Mouse (Mus musculus) lung, postnatal 0 days (tissue): Measurements from ENCODE around the gene Zc3h8. TPM values are rescaled to one million over a fixed set of nuclear protein-coding genes. Genes with fewer than 3 reads are reported as not detected.

Experiments
- ATAC-seq: fragments of 200-750 bp; cut with Nextera tagmentation; 2 replicates; pipeline ENCODE4 v1.8.0; 2017; ENCODE audit warnings: moderate library complexity
- DNase-seq: peaks from one replicate; pipeline ENCODE4 v3.0.0-alpha.2; 2016; ENCODE audit warnings: low spot score
- H3K27ac ChIP-seq: fragments of 300-500 bp; sonication (generic); 2 replicates; pipeline ENCODE4 v1.5.1; 2014; ENCODE audit warnings: antibody characterized with exemption, mild to moderate bottlenecking, low read length, mixed read lengths
- H3K27me3 ChIP-seq: fragments of 300-500 bp; sonication (generic); replicated peaks from 2 replicates; pipeline ENCODE4 v1.6.1; 2014; ENCODE audit warnings: low read length, mixed read lengths; ENCODE audit not compliant: insufficient read depth
- H3K36me3 ChIP-seq: fragments of 300-500 bp; sonication (generic); 2 replicates; pipeline ENCODE4 v1.6.1; 2014; ENCODE audit warnings: low read length, mixed read lengths; ENCODE audit not compliant: insufficient read depth
- H3K4me1 ChIP-seq: fragments of 300-500 bp; sonication (generic); 2 replicates; pipeline ENCODE4 v1.6.1; 2014; ENCODE audit warnings: antibody characterized with exemption, low read depth, low read length, mixed read lengths; ENCODE audit not compliant: insufficient read depth
- H3K4me2 ChIP-seq: fragments of 300-500 bp; sonication (generic); replicated peaks from 2 replicates; pipeline ENCODE4 v1.6.1; 2014; ENCODE audit warnings: low read depth, mild to moderate bottlenecking, low read length, moderate library complexity, mixed read lengths
- H3K4me3 ChIP-seq: fragments of 300-500 bp; sonication (generic); 2 replicates; pipeline ENCODE4 v1.5.1; 2014; ENCODE audit warnings: low read depth, low read length
- H3K9ac ChIP-seq: fragments of 300-500 bp; sonication (generic); replicated peaks from 2 replicates; pipeline ENCODE4 v1.6.1; 2014; ENCODE audit warnings: low read depth, mild to moderate bottlenecking
- H3K9me3 ChIP-seq: fragments of 300-500 bp; sonication (generic); 2 replicates; pipeline ENCODE4 v1.6.1; 2016; ENCODE audit warnings: low read length, mixed read lengths
- CTCF ChIP-seq: IDR thresholded peaks from 2 replicates; pipeline ENCODE4 v1.5.1; 2016; ENCODE audit warnings: antibody characterized with exemption, mild to moderate bottlenecking
- EP300 ChIP-seq: IDR thresholded peaks from 2 replicates; pipeline ENCODE4 v1.6.1; 2016; ENCODE audit warnings: antibody characterized with exemption, mild to moderate bottlenecking, control low read depth
- WGBS: fragments of 180-500 bp; shearing (Covaris S2); extraction: QIAGEN DNeasy Blood & Tissue Kit; methylation state at CpG from one replicate; pipeline ENCODE4 v1.1.7; 2014; 5-methylcytosine and 5-hydroxymethylcytosine counted together
- polyA plus RNA-seq: library from polyadenylated mRNA; unstranded; fragments of >200 nt; fragmentation: Nextera tagmentation; extraction: Ambion mirVana; gene quantifications from 2 replicates; pipeline ENCODE4 v1.2.1, GENCODE M21; 2015

Gene Zc3h8
- 5.6 and 5.8 TPM in 2 replicates for polyA plus RNA-seq

DNA sequence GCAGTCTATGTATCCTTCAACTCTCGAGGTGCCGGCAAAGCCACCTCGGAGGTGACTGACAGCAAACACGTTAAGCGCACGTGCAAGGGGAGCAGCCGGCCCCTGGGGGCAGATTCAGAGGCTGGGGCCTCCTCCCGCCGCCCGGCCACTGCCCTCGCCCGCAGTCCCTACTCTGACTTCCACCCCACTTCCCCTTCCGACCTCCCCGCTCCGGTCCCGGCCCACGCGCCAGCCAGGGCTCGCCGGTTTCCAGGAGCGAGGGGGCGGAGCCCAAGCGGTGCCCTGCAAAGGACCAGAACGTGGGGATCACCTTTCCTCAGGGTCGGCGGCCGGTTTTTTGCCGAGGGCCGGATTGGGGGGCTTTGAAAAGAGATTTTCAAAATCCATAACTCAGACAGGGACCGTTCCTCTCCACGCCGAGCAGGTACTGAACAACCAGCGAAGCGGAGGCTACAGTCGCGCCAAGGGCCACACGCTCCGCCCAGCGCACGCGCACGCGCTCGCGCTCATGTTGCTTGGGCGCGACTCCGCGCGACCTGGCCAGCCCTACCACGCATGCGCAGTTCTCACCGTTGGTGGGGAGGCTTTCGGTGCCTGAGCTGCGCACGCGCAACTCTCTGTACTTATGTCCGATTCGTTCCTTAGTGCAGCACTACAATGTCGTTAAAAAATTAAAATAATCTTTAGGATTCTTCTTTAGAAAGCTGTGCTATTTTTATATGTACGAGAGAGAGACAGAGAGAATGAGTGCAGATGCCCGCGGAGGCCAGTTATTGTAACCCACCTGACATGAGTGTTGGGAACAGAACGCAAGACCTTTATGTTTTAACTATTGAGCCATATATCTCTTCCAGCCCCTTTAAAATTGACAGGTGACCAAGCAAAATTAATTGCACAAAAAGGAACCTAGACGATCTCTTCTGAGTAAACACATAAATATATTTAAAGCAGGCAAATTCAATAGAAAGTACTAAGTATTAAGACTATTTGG lies at the start of gene Zc3h8:
Gene Zc3h8, minus strand, starts transcription at position 540 of the 991 bp plus-strand sequence.
- Histone ChIP-seq H3K36me3 (no peaks in the 10 kb centered on the region), H3K9me3 (no peaks in the 10 kb centered on the region), H3K4me2 (peak within 1 kb of the TSS; percentile 71), H3K9ac (peak within 1 kb of the TSS; percentile 63), H3K27me3 (no peaks in the 10 kb centered on the region), H3K4me1 (no peaks in the 10 kb centered on the region), H3K27ac (peak within 1 kb of the TSS; percentile 76), H3K4me3 (peak within 1 kb of the TSS; percentile 71)
- DNase-seq, result peak; percentile 98
- peak; percentile 96 for ATAC-seq
- TF ChIP-seq CTCF, result no peak
- no peak for TF ChIP-seq EP300
- WGBS, result 2% methylated on average over 64 of the region's 65 CpGs

DNA sequence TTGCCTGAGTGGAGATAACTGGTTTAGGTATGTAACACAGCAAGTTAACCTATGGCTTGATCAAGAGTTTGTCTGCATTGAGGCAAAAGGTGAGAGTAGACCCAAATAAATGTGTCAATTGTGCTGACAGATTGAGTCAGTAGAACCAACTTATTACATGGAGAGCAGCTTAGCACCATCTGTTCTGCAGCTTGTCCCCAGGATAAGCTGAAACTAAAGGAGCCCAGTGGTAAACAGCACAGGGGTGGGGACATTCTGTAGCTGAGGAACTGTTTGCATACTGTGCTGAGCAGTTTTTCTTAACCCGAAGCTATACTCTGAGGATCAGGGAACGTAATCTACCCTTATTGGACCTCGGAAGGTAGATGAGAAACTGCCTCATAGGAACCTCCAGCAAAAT lies 40.9 kb upstream of the Zc3h8 start:
- Histone ChIP-seq H3K36me3 (no peaks in the 10 kb centered on the region), H3K4me3 (no peak overlapping the region), H3K9me3 (no peaks in the 10 kb centered on the region), H3K4me2 (no peak overlapping the region), H3K27ac (no peak overlapping the region), H3K4me1 (no peaks in the 10 kb centered on the region), H3K27me3 (no peaks in the 10 kb centered on the region), H3K9ac (no peak overlapping the region)
- 74% methylated on average over 3 of the region's 3 CpGs for WGBS
- ATAC-seq (no peak), DNase-seq (no peak)
- TF ChIP-seq EP300 (no peak), CTCF (no peak)

DNA sequence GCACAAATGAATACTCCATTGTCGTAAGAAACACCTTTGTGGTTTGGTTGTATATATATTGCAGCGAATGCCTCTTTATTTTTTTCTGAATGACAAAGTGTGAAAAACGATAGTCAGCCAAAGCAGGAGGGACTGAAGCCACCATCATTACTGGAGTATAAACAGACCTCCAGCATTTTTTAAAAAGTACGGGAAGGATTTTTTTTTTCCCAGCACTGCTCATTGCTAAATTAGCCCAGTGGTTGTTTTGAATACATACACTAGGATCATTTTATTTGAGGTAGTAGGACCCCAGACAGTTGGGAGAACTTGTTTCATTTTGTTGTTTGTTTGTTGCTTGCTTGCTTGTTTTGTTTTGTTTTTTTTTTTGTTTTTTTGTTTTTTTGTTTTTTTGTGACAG lies 31.7 kb upstream of the Zc3h8 start:
- H3K4me1 ChIP-seq, result no peaks in the 10 kb centered on the region
- H3K4me2 ChIP-seq, result no peak overlapping the region
- no peak overlapping the region for H3K9ac ChIP-seq
- no peaks in the 10 kb centered on the region for H3K27me3 ChIP-seq
- no peaks in the 10 kb centered on the region for H3K9me3 ChIP-seq
- H3K4me3 ChIP-seq, result no peak overlapping the region
- DNase-seq, result no peak
- 53% methylated on average over 4 of the region's 4 CpGs for WGBS
- H3K36me3 ChIP-seq, result no peaks in the 10 kb centered on the region
- no peak for ATAC-seq
- TF ChIP-seq CTCF, result no peak
- TF ChIP-seq EP300, result no peak
- no peak overlapping the region for H3K27ac ChIP-seq

- H3K9me3 ChIP-seq, result no peaks in the 10 kb centered on the region
- H3K27ac ChIP-seq, result no peak overlapping the region
- H3K4me1 ChIP-seq, result no peaks in the 10 kb centered on the region
- no peak overlapping the region for H3K9ac ChIP-seq
- DNase-seq (no peak), ATAC-seq (no peak)
- no peaks in the 10 kb centered on the region for H3K27me3 ChIP-seq
- no peak overlapping the region for H3K4me3 ChIP-seq
- no peak overlapping the region for H3K4me2 ChIP-seq
- TF ChIP-seq CTCF (no peak), EP300 (no peak)
- H3K36me3 ChIP-seq, result no peaks in the 10 kb centered on the region
Observed at GRCm38 (mm10) chr2:128972301-128972700, 28.4 kb upstream of the Zc3h8 start.

DNA sequence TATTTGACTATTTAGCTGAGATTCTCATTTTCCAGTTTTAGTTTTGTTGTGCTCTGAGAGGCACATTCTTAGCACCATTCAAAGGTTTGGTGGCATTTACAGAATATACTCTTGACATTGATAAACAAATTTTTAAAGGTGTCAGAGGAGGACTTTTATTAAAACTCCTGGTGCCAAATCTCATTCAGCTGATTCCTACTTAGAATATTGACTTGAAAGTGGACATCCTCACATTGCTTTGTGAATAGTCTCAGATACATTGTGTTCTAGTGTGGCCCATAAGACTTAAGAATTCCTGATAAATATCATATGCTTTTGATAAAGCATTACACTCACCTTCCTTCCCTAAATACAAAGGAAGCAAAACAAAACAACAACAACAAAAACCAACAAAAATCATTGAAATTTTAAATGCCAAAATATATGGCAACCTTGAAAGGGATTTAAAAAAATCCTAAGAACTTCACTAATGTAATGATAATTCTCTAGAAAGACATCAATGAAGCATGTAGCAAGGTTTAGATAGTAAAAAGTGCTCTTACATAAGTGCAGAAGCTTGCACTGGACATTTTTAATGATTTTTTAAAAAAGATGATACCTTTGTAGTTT lies 24.7 kb upstream of the Zc3h8 start:
- no peak overlapping the region for H3K9ac ChIP-seq
- H3K36me3 ChIP-seq, result no peaks in the 10 kb centered on the region
- H3K4me3 ChIP-seq, result peak overlapping the region; percentile 80
- H3K4me1 ChIP-seq, result no peaks in the 10 kb centered on the region
- no peaks in the 10 kb centered on the region for H3K27me3 ChIP-seq
- peak overlapping the region; percentile 75 for H3K4me2 ChIP-seq
- TF ChIP-seq EP300, result no peak
- no peak for TF ChIP-seq CTCF
- no peaks in the 10 kb centered on the region for H3K9me3 ChIP-seq
- peak overlapping the region; percentile 100; the same call in 1 of the 2 replicates for H3K27ac ChIP-seq
- DNase-seq, result peak; percentile 6
- no peak for ATAC-seq

GRCm38 (mm10) chr2:128967661-128968441 lies 24.0 kb upstream of the Zc3h8 start, which contains the start of gene Gm10762:
TSS of gene Gm10762 (minus strand) at chr2:128967725.
- peak within 1 kb of the TSS; percentile 75 for H3K4me2 ChIP-seq
- H3K4me3 ChIP-seq, result peak within 1 kb of the TSS; percentile 80
- H3K4me1 ChIP-seq, result no peaks in the 10 kb centered on the region
- H3K36me3 ChIP-seq, result no peaks in the 10 kb centered on the region
- peak within 1 kb of the TSS; percentile 100 for H3K27ac ChIP-seq
- H3K27me3 ChIP-seq, result no peaks in the 10 kb centered on the region
- no peak for TF ChIP-seq EP300
- 0 out of 2 replicates have a peak, but pooled peaks have one; percentile 7 for TF ChIP-seq CTCF
- ATAC-seq (peak; percentile 84), DNase-seq (peak; percentile 92)
- peak within 1 kb of the TSS; percentile 99 for H3K9ac ChIP-seq
- 5% methylated on average over 46 of the region's 80 CpGs for WGBS
- no peaks in the 10 kb centered on the region for H3K9me3 ChIP-seq
